33 mouse cellular contexts compared by ENCODE assay signal in genomic region chr2:11566898-11567297, GRCm38 (mm10). TPM values are rescaled to one million over a fixed set of nuclear protein-coding genes. Genes with fewer than 3 reads are reported as not detected.
"Had no signal": no experiment of that assay in that cellular context is flagged by ENCODE, and none has a peak within 500 bp of the region (broad histone marks: within the 10 kb centered on the region; RNA-seq: fewer than 3 reads in every experiment).

No protein-coding gene starts in this region.

- H3K9me3 ChIP-seq: kidney, embryonic 15.5 days; limb, embryonic 10.5 days; limb, embryonic 13.5 days; liver, embryonic 12.5 days; liver, embryonic 15.5 days; lung, embryonic 15.5 days; megakaryocyte, embryonic 14.5 days; midbrain, embryonic 10.5 days; midbrain, embryonic 13.5 days; neural tube, embryonic 13.5 days had no signal

- H3K27ac ChIP-seq: kidney, embryonic 15.5 days; limb, embryonic 10.5 days; limb, embryonic 13.5 days; liver, embryonic 12.5 days; liver, embryonic 15.5 days; lung, embryonic 15.5 days; midbrain, embryonic 10.5 days; midbrain, embryonic 13.5 days; neural tube, embryonic 13.5 days; stomach, postnatal 0 days had no signal

- H3K9ac ChIP-seq: kidney, embryonic 15.5 days; limb, embryonic 13.5 days; liver, embryonic 12.5 days; liver, embryonic 15.5 days; lung, embryonic 15.5 days; midbrain, embryonic 13.5 days; neural tube, embryonic 13.5 days had no signal

- ATAC-seq: liver, embryonic 12.5 days; midbrain, embryonic 13.5 days; midbrain, embryonic 16.5 days had no signal

- H3K4me1 ChIP-seq: kidney, embryonic 15.5 days; limb, embryonic 10.5 days; limb, embryonic 13.5 days; liver, embryonic 12.5 days; liver, embryonic 15.5 days; lung, embryonic 15.5 days; midbrain, embryonic 10.5 days; midbrain, embryonic 13.5 days; neural tube, embryonic 13.5 days had no signal

- H3K36me3 ChIP-seq: kidney, embryonic 15.5 days; limb, embryonic 10.5 days; limb, embryonic 13.5 days; liver, embryonic 12.5 days; liver, embryonic 15.5 days; lung, embryonic 15.5 days; midbrain, embryonic 10.5 days; midbrain, embryonic 13.5 days; neural tube, embryonic 13.5 days had no signal

- H3K27me3 ChIP-seq: kidney, embryonic 15.5 days; limb, embryonic 13.5 days; liver, embryonic 12.5 days; liver, embryonic 15.5 days; lung, embryonic 15.5 days; megakaryocyte, embryonic 14.5 days; midbrain, embryonic 13.5 days; neural tube, embryonic 13.5 days had no signal

- H3K4me3 ChIP-seq: kidney, embryonic 15.5 days; limb, embryonic 10.5 days; limb, embryonic 13.5 days; liver, embryonic 12.5 days; liver, embryonic 15.5 days; lung, embryonic 15.5 days; megakaryocyte, embryonic 14.5 days; midbrain, embryonic 10.5 days; midbrain, embryonic 13.5 days; myocyte; neural tube, embryonic 13.5 days had no signal

- H3K4me2 ChIP-seq: kidney, embryonic 15.5 days; limb, embryonic 13.5 days; liver, embryonic 12.5 days; liver, embryonic 15.5 days; lung, embryonic 15.5 days; midbrain, embryonic 13.5 days; neural tube, embryonic 13.5 days had no signal

- DNase-seq: kidney, adult 2 months; kidney, postnatal 14 days; kidney, postnatal 4 days; layer of hippocampus, adult 9-11 months; liver; lung, adult 18-20 months; lung, postnatal 10 days; lung, postnatal 36 days; retina, postnatal 1 day; right cerebral cortex, postnatal 25 days; thymus, adult 2 months; thymus, postnatal 14 days; thymus, postnatal 4 days had no signal

RNA-seq across cellular contexts. Expression of gene Gm17490, which starts 59.2 kb away (rescaled TPM):
- total RNA-seq: layer of hippocampus, adult 18-20 months; layer of hippocampus, postnatal 25 days; left cerebral cortex, postnatal 25 days; monocyte, adult 5-6 weeks; neutrophil, adult 5-6 weeks had no signal
- polyA plus RNA-seq: kidney, adult 2 months; kidney, embryonic 15.5 days; limb, embryonic 10.5 days; limb, embryonic 13.5 days; liver, embryonic 12.5 days; liver, embryonic 15.5 days; lung, embryonic 15.5 days; midbrain, embryonic 10.5 days; midbrain, embryonic 13.5 days; midbrain, embryonic 16.5 days; myocyte; neural tube, embryonic 13.5 days; small intestine, adult 2 months; stomach, embryonic 14.5 days; stomach, postnatal 0 days; thymus, adult 2 months had no signal
